Mouse (Mus musculus) ES-E14 (cell line): ENCODE data around the gene Akt1s1. TPM values are rescaled to one million over a fixed set of nuclear protein-coding genes. Genes with fewer than 3 reads are reported as not detected.
A peak's percentile ranks its signal among the peaks of the same experiment; 100 is the strongest.

Experiments
- DNase-seq: peaks from one replicate; pipeline ENCODE4 v3.0.0-alpha.2; 2013; ENCODE audit warnings: low read depth, low spot score
- H3K27ac ChIP-seq: 2 replicates; pipeline ENCODE4 v1.5.1; 2012; ENCODE audit warnings: low read depth, mild to moderate bottlenecking, low read length, moderate library complexity, mixed read lengths; ENCODE audit not compliant: poor library complexity, insufficient read depth, severe bottlenecking
- H3K36me3 ChIP-seq: 2 replicates; pipeline ENCODE4 v1.6.1; 2012; ENCODE audit warnings: mild to moderate bottlenecking, low read length, moderate library complexity, mixed read lengths; ENCODE audit not compliant: control insufficient read depth, poor library complexity, insufficient read depth, severe bottlenecking
- H3K4me1 ChIP-seq, 2 experiments: fragments of 150-350 bp in 1 of 2; sonication (generic) in 1 of 2; 2 replicates each; pipeline ENCODE4 v1.6.1; 2012; ENCODE audit warnings: low read length in 2 of 2, mild to moderate bottlenecking in 1 of 2, mixed read lengths in 1 of 2; ENCODE audit not compliant: control insufficient read depth in 2 of 2, insufficient read depth in 2 of 2, poor library complexity in 1 of 2
- H3K4me3 ChIP-seq, 2 experiments: fragments of 150-350 bp in 1 of 2; sonication (generic) in 1 of 2; 2 replicates each; pipeline ENCODE4 v1.5.1; 2012; ENCODE audit warnings: low read length in 2 of 2, low read depth in 1 of 2, mild to moderate bottlenecking in 1 of 2, mixed read lengths in 1 of 2; ENCODE audit not compliant: insufficient read depth in 1 of 2, poor library complexity in 1 of 2, severe bottlenecking in 1 of 2
- H3K9ac ChIP-seq: 2 replicates; pipeline ENCODE4 v1.6.1; 2012; ENCODE audit warnings: low read depth, mild to moderate bottlenecking, low read length, mixed read lengths; ENCODE audit not compliant: poor library complexity, insufficient read depth, severe bottlenecking
- H3K9me3 ChIP-seq: fragments of 150-350 bp; sonication (generic); 2 replicates; pipeline ENCODE4 v1.6.1; 2012; ENCODE audit warnings: low read depth, mild to moderate bottlenecking, low read length; ENCODE audit not compliant: control insufficient read depth, insufficient read depth
- CHD2 ChIP-seq: IDR thresholded peaks from 2 replicates; pipeline ENCODE4 v1.6.1; 2014; ENCODE audit warnings: mild to moderate bottlenecking, low read depth, low read length, inconsistent platforms
- HCFC1 ChIP-seq: IDR thresholded peaks from 2 replicates; pipeline ENCODE4 v1.6.1; 2012; ENCODE audit warnings: low read length, inconsistent platforms, borderline replicate concordance; ENCODE audit not compliant: insufficient read depth
- MAFK ChIP-seq: IDR thresholded peaks from 2 replicates; pipeline ENCODE4 v1.6.1; 2014; ENCODE audit warnings: mild to moderate bottlenecking, low read depth, low read length, inconsistent platforms; ENCODE audit not compliant: insufficient read depth
- ZC3H11A ChIP-seq: IDR thresholded peaks from 2 replicates; pipeline ENCODE4 v1.6.1; 2012; ENCODE audit warnings: low read depth, mild to moderate bottlenecking, inconsistent platforms, low read length, borderline replicate concordance
- ZNF384 ChIP-seq: IDR thresholded peaks from 2 replicates; pipeline ENCODE4 v1.6.1; 2012; ENCODE audit warnings: low read depth, low read length, inconsistent platforms
- in situ Hi-C, 2 experiments: fragments of 600-800 bp; cut with MboI; formaldehyde crosslinking; loops; one replicate each; pipeline ENCODE4 v1.15.1; 2025; ENCODE audit warnings: low sequenced_read_pairs in 2 of 2, inconsistent platforms in 1 of 2; ENCODE audit not compliant: unreplicated experiment in 2 of 2
- total RNA-seq: library from RNA; depleted of rRNA; stranded (reverse); fragments of 300-350 nt; gene quantifications from 2 replicates; pipeline ENCODE4 v1.2.3, GENCODE M21; 2012

Akt1s1 gene
- total RNA-seq, 1 experiment = 33.8 TPM

DNA sequence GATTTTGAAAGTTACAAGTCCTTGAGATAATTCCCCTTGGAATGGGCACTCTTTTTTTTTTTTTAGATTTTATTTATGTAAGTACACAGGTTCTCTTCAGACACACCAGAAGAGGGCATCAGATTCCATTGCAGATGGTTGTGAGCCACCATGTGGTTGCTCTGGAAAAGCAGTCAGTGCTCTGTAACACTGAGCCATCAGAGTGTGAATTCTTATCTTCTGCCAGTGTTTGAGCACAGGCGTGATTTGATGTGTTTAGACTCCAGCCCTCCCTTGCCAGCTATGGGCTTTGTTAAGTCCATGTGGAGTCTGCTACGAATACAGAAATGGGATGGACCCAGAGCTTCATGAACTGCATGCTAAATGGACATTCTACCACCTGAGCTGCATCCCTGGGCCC is 30.6 kb upstream of the Akt1s1 start:
- peaks cover 21% of the 10 kb centered on the region; the same call in 1 of the 2 replicates for H3K36me3 ChIP-seq
- H3K27ac ChIP-seq = no peak overlapping the region
- no peak for TF ChIP-seq ZC3H11A
- TF ChIP-seq MAFK = no peak
- TF ChIP-seq ZNF384 = no peak
- no peak for DNase-seq
- peak overlapping the region; percentile 94 to 99 for H3K4me3 ChIP-seq
- peak overlapping the region; percentile 100 for H3K9ac ChIP-seq
- in situ Hi-C loops = no loop called here
- peaks cover 3 to 28% of the 10 kb centered on the region in 2 experiments; a peak in 3 of 4 replicates for H3K4me1 ChIP-seq
- H3K9me3 ChIP-seq = no peaks in the 10 kb centered on the region

DNA sequence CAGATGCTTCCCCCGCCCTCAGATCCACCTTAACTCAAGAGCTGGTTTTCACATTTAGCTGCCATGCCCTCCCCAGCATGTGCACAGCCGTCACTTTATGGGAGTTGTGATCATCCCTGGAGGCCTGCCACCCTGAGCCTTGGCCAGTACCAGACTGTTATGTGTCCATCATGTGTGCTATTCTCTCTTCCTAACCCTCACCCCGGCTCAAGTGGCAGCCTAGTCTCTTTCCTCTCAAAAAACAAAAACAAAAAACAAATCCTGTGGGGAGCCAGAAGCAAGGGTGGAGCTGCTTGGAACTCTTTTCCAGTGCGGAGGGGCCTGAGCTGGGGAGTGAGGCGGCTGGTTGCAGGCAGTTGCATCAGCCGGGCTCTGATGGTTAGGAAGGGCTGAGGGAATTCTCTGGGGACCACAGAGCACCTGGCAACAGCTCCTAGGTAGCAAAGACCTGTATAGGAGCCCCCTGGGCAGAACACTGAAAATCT is 30.0 kb upstream of the Akt1s1 start:
- DNase-seq = no peak
- Histone ChIP-seq H3K9ac (peak overlapping the region; percentile 70), H3K4me3 (peak overlapping the region; percentile 94 to 99), H3K4me1 (peaks cover 3 to 33% of the 10 kb centered on the region in 2 experiments), H3K9me3 (no peaks in the 10 kb centered on the region), H3K27ac (no peak overlapping the region), H3K36me3 (peaks cover 21% of the 10 kb centered on the region; the same call in 1 of the 2 replicates)
- TF ChIP-seq ZNF384 (no peak), ZC3H11A (no peak), HCFC1 (peak; percentile 44; the same call in 1 of the 2 replicates), MAFK (no peak), CHD2 (0 out of 2 replicates have a peak, but pooled peaks have one; percentile 42)
- in situ Hi-C loops = no loop called here

DNA sequence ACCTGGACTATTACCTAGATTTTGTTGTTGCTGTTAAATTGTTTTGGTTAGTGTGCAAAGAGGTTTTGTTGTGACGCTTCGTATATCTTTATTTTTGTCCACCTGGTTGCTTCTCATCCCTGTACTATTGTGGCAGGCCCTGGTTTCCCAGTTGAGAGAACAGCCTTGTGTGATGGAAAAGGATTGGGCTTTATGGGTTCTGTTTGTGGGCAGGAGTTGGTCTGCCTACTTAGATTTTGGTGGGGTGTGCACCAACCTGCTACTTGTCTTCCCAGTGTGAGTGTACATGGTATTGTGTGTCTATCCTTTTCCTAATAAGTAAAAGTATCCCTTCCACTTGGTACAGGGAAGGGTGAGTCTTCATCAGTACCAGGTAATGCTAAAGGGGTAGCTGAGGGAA is 29.4 kb upstream of the Akt1s1 start:
- peaks cover 3 to 33% of the 10 kb centered on the region in 2 experiments for H3K4me1 ChIP-seq
- no peak overlapping the region for H3K27ac ChIP-seq
- H3K4me3 ChIP-seq = peak overlapping the region; percentile 94 to 99
- H3K9me3 ChIP-seq = no peaks in the 10 kb centered on the region
- in situ Hi-C loops = no loop called here
- peak overlapping the region; percentile 70 for H3K9ac ChIP-seq
- TF ChIP-seq HCFC1 = no peak
- TF ChIP-seq ZC3H11A = no peak
- TF ChIP-seq CHD2 = no peak
- no peak for TF ChIP-seq MAFK
- no peak for TF ChIP-seq ZNF384
- no peak for DNase-seq
- H3K36me3 ChIP-seq = peaks cover 19% of the 10 kb centered on the region; the same call in 1 of the 2 replicates

DNA sequence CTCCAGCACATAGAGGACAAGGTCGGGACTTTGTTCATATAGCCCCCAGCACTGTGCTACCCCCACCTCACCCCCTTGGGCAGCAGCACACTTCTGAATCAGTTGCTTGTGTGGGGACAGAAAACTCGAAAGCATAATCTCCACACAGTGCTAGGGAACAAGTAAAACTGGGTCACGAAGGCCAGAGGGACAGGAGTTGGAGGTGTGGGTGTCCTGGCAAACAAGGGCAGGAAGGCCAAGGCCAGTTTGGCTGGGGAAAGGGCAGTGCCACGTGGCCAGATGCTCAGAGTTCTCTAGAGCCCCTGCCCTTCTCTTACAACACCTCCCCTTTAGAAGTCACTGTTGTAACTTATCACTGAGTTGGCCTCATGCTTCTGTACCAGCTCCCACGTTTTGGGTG is 28.9 kb upstream of the Akt1s1 start:
- in situ Hi-C loops = no loop called here
- no peak for DNase-seq
- H3K4me1 ChIP-seq = peaks cover 3 to 32% of the 10 kb centered on the region in 2 experiments
- TF ChIP-seq ZNF384 = no peak
- no peak for TF ChIP-seq ZC3H11A
- no peak for TF ChIP-seq MAFK
- no peak for TF ChIP-seq CHD2
- no peak for TF ChIP-seq HCFC1
- no peak overlapping the region for H3K27ac ChIP-seq
- H3K4me3 ChIP-seq = peak overlapping the region; percentile 94 to 99; a peak in 1 of 4 replicates
- H3K36me3 ChIP-seq = peaks cover 17% of the 10 kb centered on the region; the same call in 1 of the 2 replicates
- H3K9ac ChIP-seq = peak overlapping the region; percentile 5; the same call in 1 of the 2 replicates
- H3K9me3 ChIP-seq = no peaks in the 10 kb centered on the region

DNA sequence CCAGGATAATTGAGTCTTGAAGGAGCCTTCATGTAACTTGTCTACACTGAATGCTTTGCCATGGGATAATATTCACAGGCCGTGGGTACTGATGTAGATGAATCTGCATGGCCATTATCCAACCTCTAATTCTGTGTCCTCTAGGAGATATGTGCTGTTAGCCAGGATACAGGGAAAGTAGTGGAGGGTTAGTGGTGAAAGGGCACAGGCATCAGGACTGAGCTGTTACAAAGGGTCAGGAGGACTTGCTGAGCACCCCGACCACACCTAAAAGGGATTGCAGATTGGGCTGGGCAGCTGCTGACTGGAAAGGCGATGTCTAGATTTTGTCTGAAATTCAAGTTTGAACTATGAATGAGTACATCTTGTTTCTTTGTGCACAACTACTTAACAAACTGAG is 28.3 kb upstream of the Akt1s1 start:
- H3K36me3 ChIP-seq = peaks cover 19% of the 10 kb centered on the region; the same call in 1 of the 2 replicates
- peak overlapping the region; percentile 18; the same call in 1 of the 2 replicates for H3K9ac ChIP-seq
- H3K4me1 ChIP-seq = peaks cover 3 to 33% of the 10 kb centered on the region in 2 experiments
- no peaks in the 10 kb centered on the region for H3K9me3 ChIP-seq
- H3K27ac ChIP-seq = no peak overlapping the region
- no peak for DNase-seq
- no peak for TF ChIP-seq ZC3H11A
- no peak for TF ChIP-seq ZNF384
- TF ChIP-seq MAFK = no peak
- TF ChIP-seq CHD2 = no peak
- no peak for TF ChIP-seq HCFC1
- no peak overlapping the region for H3K4me3 ChIP-seq
- in situ Hi-C loops = no loop called here
